ENCODE assay signal across 8 mouse cellular contexts in the genomic region with DNA sequence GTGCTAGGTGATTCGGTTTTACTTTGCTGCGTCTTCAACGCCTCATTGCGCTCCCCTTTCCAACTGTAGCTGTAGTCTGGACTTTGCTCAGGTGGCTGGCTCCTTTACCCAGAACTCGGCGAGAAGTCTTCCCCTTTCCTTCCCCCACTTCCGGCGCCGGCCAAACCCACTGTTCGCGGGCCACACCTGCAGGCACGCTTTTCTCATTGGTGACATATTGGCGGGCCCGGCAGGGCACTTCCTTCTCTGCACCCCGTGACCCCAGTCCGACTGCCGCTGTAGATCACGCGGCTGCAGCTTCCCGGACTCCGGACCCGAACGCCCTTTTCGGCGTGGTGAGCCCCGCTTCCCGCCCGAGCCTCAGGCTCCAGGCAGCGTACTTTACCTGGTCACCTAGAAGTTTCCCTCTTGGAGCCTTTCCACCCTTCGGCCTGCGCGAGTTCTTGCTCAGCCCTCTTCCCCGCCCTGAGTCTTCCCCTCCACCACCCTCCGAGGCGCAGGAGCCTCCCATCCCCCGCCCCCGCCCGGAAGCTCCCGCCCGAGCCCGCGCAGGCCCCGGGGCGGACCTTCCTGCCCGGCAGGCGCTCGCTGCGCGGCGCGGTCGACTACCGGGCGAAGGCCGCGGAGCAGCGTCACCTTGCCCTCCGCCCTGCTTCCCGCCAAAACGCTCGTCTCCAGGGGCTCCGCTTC. TPM values are rescaled to one million over a fixed set of nuclear protein-coding genes. Genes with fewer than 3 reads are reported as not detected.
DNase-seq lines count a peak whose midpoint lies in the region; ATAC-seq and TF ChIP-seq lines count a peak whose summit lies in the region.

No protein-coding gene starts in this region.

- H3K4me3 ChIP-seq in G1E (ENCODE audit: low read depth, low read length): peak overlapping the region; percentile 77
- peak overlapping the region; percentile 69 for H3K4me3 ChIP-seq in forebrain, embryonic 13.5 days
- H3K4me3 ChIP-seq in heart, postnatal 0 days (ENCODE audit: low read depth, low read length): peak overlapping the region; percentile 75
- peak overlapping the region; percentile 78 for H3K4me3 ChIP-seq in lung, embryonic 16.5 days (ENCODE audit: low read length)
- peak overlapping the region; percentile 88 for H3K4me3 ChIP-seq in olfactory bulb, adult 2 months (ENCODE audit: insufficient read depth, low read depth, low read length)

- H3K9ac ChIP-seq in forebrain, embryonic 13.5 days: peak overlapping the region; percentile 83
- peak overlapping the region; percentile 57 for H3K9ac ChIP-seq in heart, postnatal 0 days (replicated peaks; ENCODE audit: low read depth, low read length)
- peak overlapping the region; percentile 88 for H3K9ac ChIP-seq in lung, embryonic 16.5 days (ENCODE audit: low read length)

- peak; percentile 64; the same call in 1 of the 2 replicates for TF ChIP-seq EP300 in heart, postnatal 0 days (IDR thresholded peaks at IDR 0.05; ENCODE audit: low read depth)

- H3K9me3 ChIP-seq in G1E (replicated peaks): no peaks in the 10 kb centered on the region
- H3K9me3 ChIP-seq in forebrain, embryonic 13.5 days (replicated peaks): no peaks in the 10 kb centered on the region
- no peaks in the 10 kb centered on the region for H3K9me3 ChIP-seq in heart, postnatal 0 days (replicated peaks; ENCODE audit: control insufficient read depth, low read length)
- H3K9me3 ChIP-seq in lung, embryonic 16.5 days (ENCODE audit: control insufficient read depth, low read length): no peaks in the 10 kb centered on the region

- under 1% methylated on average over 59 of the region's 62 CpGs for WGBS in forebrain, embryonic 13.5 days
- WGBS in heart, postnatal 0 days: 2% methylated on average over 60 of the region's 62 CpGs
- WGBS in lung, embryonic 16.5 days: under 1% methylated on average over 62 of the region's 62 CpGs
- under 1% methylated on average over 62 of the region's 62 CpGs for WGBS in olfactory bulb, adult 2 months

- peaks cover 59% of the 10 kb centered on the region for H3K4me1 ChIP-seq in G1E (ENCODE audit: insufficient read depth, low read depth, low read length)
- H3K4me1 ChIP-seq in forebrain, embryonic 13.5 days: peaks cover 51% of the 10 kb centered on the region
- peaks cover 26% of the 10 kb centered on the region for H3K4me1 ChIP-seq in heart, postnatal 0 days (ENCODE audit: control insufficient read depth, insufficient read depth)
- H3K4me1 ChIP-seq in lung, embryonic 16.5 days (replicated peaks; ENCODE audit: control insufficient read depth, insufficient read depth, low read length): peaks cover 41% of the 10 kb centered on the region
- no peaks in the 10 kb centered on the region for H3K4me1 ChIP-seq in olfactory bulb, adult 2 months (ENCODE audit: control insufficient read depth, insufficient read depth, low read length)

- H3K36me3 ChIP-seq in G1E (replicated peaks): peaks cover 60% of the 10 kb centered on the region
- H3K36me3 ChIP-seq in forebrain, embryonic 13.5 days (ENCODE audit: poor library complexity, severe bottlenecking): no peaks in the 10 kb centered on the region
- H3K36me3 ChIP-seq in heart, postnatal 0 days (replicated peaks; ENCODE audit: control insufficient read depth, insufficient read depth, low read length): peaks cover 11% of the 10 kb centered on the region
- peaks cover 3% of the 10 kb centered on the region; the same call in 1 of the 2 replicates for H3K36me3 ChIP-seq in lung, embryonic 16.5 days (ENCODE audit: control insufficient read depth, insufficient read depth, low read length)

- 0 out of 2 replicates have a peak, but pooled peaks have one; percentile 48 for TF ChIP-seq POLR2A in olfactory bulb, adult 2 months (IDR thresholded peaks at IDR 0.05; ENCODE audit: insufficient read depth, low read depth, low read length)

- H3K4me2 ChIP-seq in forebrain, embryonic 13.5 days: peak overlapping the region; percentile 92
- peak overlapping the region; percentile 91 for H3K4me2 ChIP-seq in heart, postnatal 0 days (ENCODE audit: low read depth, low read length)
- H3K4me2 ChIP-seq in lung, embryonic 16.5 days (ENCODE audit: low read depth, low read length): peak overlapping the region; percentile 93

- DNase-seq in G1E (ENCODE audit: low spot score): peak; percentile 85
- peak; percentile 83 for DNase-seq in heart, postnatal 0 days (ENCODE audit: low spot score)
- peak; percentile 88 to 97 for DNase-seq in kidney, postnatal 25 days
- DNase-seq in thymus, adult 18-20 months: peak; percentile 88 to 92

- no peak for TF ChIP-seq CTCF in G1E (IDR thresholded peaks at IDR 0.05; ENCODE audit: low read depth, low read length)
- no peak for TF ChIP-seq CTCF in heart, postnatal 0 days (IDR thresholded peaks at IDR 0.05; ENCODE audit: low read depth)
- no peak for TF ChIP-seq CTCF in olfactory bulb, adult 2 months (IDR thresholded peaks at IDR 0.05; ENCODE audit: insufficient read depth, low read depth, low read length)

- H3K27me3 ChIP-seq in G1E (ENCODE audit: insufficient read depth, low read length): no peaks in the 10 kb centered on the region
- no peaks in the 10 kb centered on the region for H3K27me3 ChIP-seq in forebrain, embryonic 13.5 days
- H3K27me3 ChIP-seq in heart, postnatal 0 days (ENCODE audit: control insufficient read depth, insufficient read depth, low read length): no peaks in the 10 kb centered on the region
- H3K27me3 ChIP-seq in lung, embryonic 16.5 days (ENCODE audit: control insufficient read depth, insufficient read depth, low read depth, low read length): no peaks in the 10 kb centered on the region

- peak overlapping the region; percentile 83 for H3K27ac ChIP-seq in forebrain, embryonic 13.5 days
- H3K27ac ChIP-seq in heart, postnatal 0 days (ENCODE audit: low read depth): peak overlapping the region; percentile 93
- H3K27ac ChIP-seq in lung, embryonic 16.5 days (ENCODE audit: low read length): peak overlapping the region; percentile 98
- peak overlapping the region; percentile 79; the same call in 1 of the 2 replicates for H3K27ac ChIP-seq in olfactory bulb, adult 2 months (ENCODE audit: insufficient read depth, low read depth, low read length)

- ATAC-seq in G1E (ENCODE audit: extremely low read depth, insufficient number of reproducible peaks, low FRiP score, poor library complexity, severe bottlenecking): peak; percentile 84
- ATAC-seq in cerebellum, adult (ENCODE audit: insufficient number of reproducible peaks, low FRiP score, low TSS enrichment): peak; percentile 80
- peak; percentile 91 for ATAC-seq in forebrain, embryonic 13.5 days
- peak; percentile 95 for ATAC-seq in heart, postnatal 0 days (ENCODE audit: insufficient read depth, low read depth)
- peak; percentile 97 for ATAC-seq in lung, embryonic 16.5 days (ENCODE audit: low read depth)

RNA-seq across cellular contexts. Expression of a gene that starts 16.8 kb away (rescaled TPM):
- 483 and 552 TPM in 2 replicates for total RNA-seq in G1E (2014; fragmentation: Nextera tagmentation)
- 1,860 and 1,876 TPM in 2 replicates for total RNA-seq in G1E (2017)
- polyA plus RNA-seq in G1E (2012): 171 and 204 TPM in 2 replicates
- 514 and 545 TPM in 2 replicates for polyA plus RNA-seq in forebrain, embryonic 13.5 days (2015; fragmentation: Nextera tagmentation; extraction: Ambion mirVana)
- 223 and 234 TPM in 2 replicates for total RNA-seq in heart, postnatal 0 days (2014; rRNA removed; ENCODE audit: low replicate concordance)
- polyA plus RNA-seq in heart, postnatal 0 days (2015; fragmentation: Nextera tagmentation; extraction: Ambion mirVana): 292 and 314 TPM in 2 replicates
- polyA plus RNA-seq in lung, embryonic 16.5 days (2015; fragmentation: Nextera tagmentation; extraction: Ambion mirVana): 702 and 720 TPM in 2 replicates
- 271 and 502 TPM in 2 replicates for polyA plus RNA-seq in olfactory bulb, adult 2 months (2012; ENCODE audit: insufficient read depth, insufficient read length, low replicate concordance, missing spikeins)

RNA-seq across cellular contexts. Expression of a gene that starts 20.6 kb away (rescaled TPM):
- total RNA-seq in G1E (2014; fragmentation: Nextera tagmentation): not detected in 2 replicates
- 0.46 TPM in 1 of 2 replicates, not detected in the other for total RNA-seq in G1E (2017)
- not detected in 2 replicates for polyA plus RNA-seq in G1E (2012)
- polyA plus RNA-seq in forebrain, embryonic 13.5 days (2015; fragmentation: Nextera tagmentation; extraction: Ambion mirVana): 3.0 and 4.1 TPM in 2 replicates
- total RNA-seq in heart, postnatal 0 days (2014; rRNA removed; ENCODE audit: low replicate concordance): not detected in 2 replicates
- polyA plus RNA-seq in heart, postnatal 0 days (2015; fragmentation: Nextera tagmentation; extraction: Ambion mirVana): 0.55 and 0.97 TPM in 2 replicates
- polyA plus RNA-seq in lung, embryonic 16.5 days (2015; fragmentation: Nextera tagmentation; extraction: Ambion mirVana): 6.1 and 6.6 TPM in 2 replicates
- polyA plus RNA-seq in olfactory bulb, adult 2 months (2012; ENCODE audit: insufficient read depth, insufficient read length, low replicate concordance, missing spikeins): not detected in 2 replicates

RNA-seq across cellular contexts. Expression of a gene that starts 55.0 kb away (rescaled TPM):
- total RNA-seq in G1E (2014; fragmentation: Nextera tagmentation) (23.9 and 30.3 TPM in 2 replicates), G1E (2017) (17.8 and 19.9 TPM in 2 replicates)
- 3.5 and 6.4 TPM in 2 replicates for polyA plus RNA-seq in G1E (2012)
- 15.1 and 17.1 TPM in 2 replicates for polyA plus RNA-seq in forebrain, embryonic 13.5 days (2015; fragmentation: Nextera tagmentation; extraction: Ambion mirVana)
- 0.27 TPM in 1 of 2 replicates, not detected in the other for total RNA-seq in heart, postnatal 0 days (2014; rRNA removed; ENCODE audit: low replicate concordance)
- polyA plus RNA-seq in heart, postnatal 0 days (2015; fragmentation: Nextera tagmentation; extraction: Ambion mirVana): 0.20 and 0.48 TPM in 2 replicates
- polyA plus RNA-seq in lung, embryonic 16.5 days (2015; fragmentation: Nextera tagmentation; extraction: Ambion mirVana): 5.9 and 7.5 TPM in 2 replicates
- not detected in 2 replicates for polyA plus RNA-seq in olfactory bulb, adult 2 months (2012; ENCODE audit: insufficient read depth, insufficient read length, low replicate concordance, missing spikeins)

Comparison
In these comparisons a context has a peak if more than half of its experiments do, and no peak if none do; other contexts are left out.
1. Peak in every context shown above with its lines: DNase-seq, ATAC-seq, H3K4me3 ChIP-seq and H3K27ac ChIP-seq.